In the genomic region with DNA sequence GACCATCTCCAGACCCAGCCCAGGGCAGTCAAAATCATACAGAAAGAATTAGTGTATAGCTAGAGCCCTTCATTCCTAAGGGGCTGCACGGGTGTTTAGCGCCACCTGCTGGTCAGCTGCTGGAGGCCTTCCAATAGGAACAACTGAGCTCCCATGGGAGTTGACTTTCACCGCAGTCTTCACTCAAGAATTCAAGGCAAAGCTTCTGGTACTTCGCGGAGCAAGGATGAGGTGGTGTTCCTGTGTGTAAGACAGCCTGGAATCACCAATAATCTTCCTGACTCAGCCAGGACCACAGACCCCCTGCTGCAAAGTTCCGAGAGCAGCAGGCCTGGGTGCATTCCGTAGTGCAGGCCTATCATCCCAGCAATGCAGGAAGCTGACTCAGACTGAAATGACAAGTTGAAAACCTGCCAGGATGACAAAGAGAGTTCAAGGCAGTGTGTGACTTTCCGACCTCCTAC, we compare ENCODE assay signal across 8 mouse cellular contexts. TPM values are rescaled to one million over a fixed set of nuclear protein-coding genes. Genes with fewer than 3 reads are reported as not detected.
DNase-seq lines count a peak whose midpoint lies in the region; ATAC-seq and TF ChIP-seq lines count a peak whose summit lies in the region.

No protein-coding gene starts in this region.

- TF ChIP-seq EP300 in stomach, postnatal 0 days (optimal IDR thresholded peaks at IDR 0.05): no peak

- H3K9ac ChIP-seq in heart, embryonic 13.5 days: peak overlapping the region; percentile 61
- H3K9ac ChIP-seq in liver, embryonic 13.5 days: no peak overlapping the region
- no peak overlapping the region for H3K9ac ChIP-seq in neural tube, embryonic 11.5 days (ENCODE audit: low read length)
- H3K9ac ChIP-seq in stomach, postnatal 0 days (ENCODE audit: low read length): no peak overlapping the region

- DNase-seq in CD4-positive helper T cell, adult 2 months (ENCODE audit: low read depth, low spot score): peak; percentile 76
- DNase-seq in brain, embryonic 14.5 days (ENCODE audit: low read depth): peak; percentile 90
- peak; percentile 94 for DNase-seq in kidney, postnatal 10 days
- peak; percentile 75 for DNase-seq in liver, embryonic 13.5 days
- DNase-seq in neural tube, embryonic 11.5 days (ENCODE audit: low spot score): peak; percentile 89
- DNase-seq in stomach, postnatal 0 days (ENCODE audit: low spot score): peak; percentile 91

- H3K36me3 ChIP-seq in heart, embryonic 13.5 days: no peaks in the 10 kb centered on the region
- H3K36me3 ChIP-seq in liver, embryonic 13.5 days: no peaks in the 10 kb centered on the region
- H3K36me3 ChIP-seq in neural tube, embryonic 11.5 days (ENCODE audit: control insufficient read depth, insufficient read depth, low read length): no peaks in the 10 kb centered on the region
- no peaks in the 10 kb centered on the region for H3K36me3 ChIP-seq in stomach, postnatal 0 days (ENCODE audit: control insufficient read depth, insufficient read depth, low read length)

- H3K4me1 ChIP-seq in heart, embryonic 13.5 days: peaks cover 45% of the 10 kb centered on the region
- peaks cover 66% of the 10 kb centered on the region for H3K4me1 ChIP-seq in liver, embryonic 13.5 days (replicated peaks)
- no peaks in the 10 kb centered on the region for H3K4me1 ChIP-seq in neural tube, embryonic 11.5 days (ENCODE audit: control insufficient read depth, insufficient read depth, low read length)
- no peaks in the 10 kb centered on the region for H3K4me1 ChIP-seq in stomach, postnatal 0 days (replicated peaks; ENCODE audit: control insufficient read depth, insufficient read depth)

- no peaks in the 10 kb centered on the region for H3K9me3 ChIP-seq in heart, embryonic 13.5 days
- H3K9me3 ChIP-seq in liver, embryonic 13.5 days (replicated peaks): no peaks in the 10 kb centered on the region
- H3K9me3 ChIP-seq in neural tube, embryonic 11.5 days (ENCODE audit: control insufficient read depth, low read length): no peaks in the 10 kb centered on the region
- no peaks in the 10 kb centered on the region for H3K9me3 ChIP-seq in stomach, postnatal 0 days (ENCODE audit: control insufficient read depth, low read length)

- 9% methylated on average over 8 of the region's 8 CpGs for WGBS in heart, embryonic 13.5 days
- 33% methylated on average over 8 of the region's 8 CpGs for WGBS in liver, embryonic 13.5 days (ENCODE audit: insufficient replicate concordance)
- 31% methylated on average over 8 of the region's 8 CpGs for WGBS in neural tube, embryonic 11.5 days
- 26% methylated on average over 8 of the region's 8 CpGs for WGBS in stomach, postnatal 0 days

- peak overlapping the region; percentile 23; the same call in 1 of the 2 replicates for H3K4me3 ChIP-seq in heart, embryonic 13.5 days
- no peak overlapping the region for H3K4me3 ChIP-seq in liver, embryonic 13.5 days (replicated peaks)
- no peak overlapping the region for H3K4me3 ChIP-seq in neural tube, embryonic 11.5 days (ENCODE audit: low read depth, low read length)
- no peak overlapping the region for H3K4me3 ChIP-seq in stomach, postnatal 0 days (ENCODE audit: low read depth, low read length)

- no peaks in the 10 kb centered on the region for H3K27me3 ChIP-seq in heart, embryonic 13.5 days (replicated peaks)
- H3K27me3 ChIP-seq in liver, embryonic 13.5 days: no peaks in the 10 kb centered on the region
- H3K27me3 ChIP-seq in neural tube, embryonic 11.5 days (ENCODE audit: control insufficient read depth, insufficient read depth, low read length): no peaks in the 10 kb centered on the region
- no peaks in the 10 kb centered on the region for H3K27me3 ChIP-seq in stomach, postnatal 0 days (ENCODE audit: control insufficient read depth, insufficient read depth, low read length)

- H3K27ac ChIP-seq in heart, embryonic 13.5 days (replicated peaks): peak overlapping the region; percentile 49; the same call in 1 of the 2 replicates
- no peak overlapping the region; the same call in 1 of the 2 replicates for H3K27ac ChIP-seq in liver, embryonic 13.5 days
- no peak overlapping the region for H3K27ac ChIP-seq in neural tube, embryonic 11.5 days (ENCODE audit: low read depth, low read length)
- H3K27ac ChIP-seq in stomach, postnatal 0 days (replicated peaks): 0 out of 2 replicates have a peak overlapping the region, but pooled peaks have one; percentile 4

- peak overlapping the region; percentile 54 for H3K4me2 ChIP-seq in heart, embryonic 13.5 days
- no peak overlapping the region for H3K4me2 ChIP-seq in liver, embryonic 13.5 days
- no peak overlapping the region for H3K4me2 ChIP-seq in neural tube, embryonic 11.5 days (ENCODE audit: low read depth)
- H3K4me2 ChIP-seq in stomach, postnatal 0 days (replicated peaks; ENCODE audit: low read depth): no peak overlapping the region

- peak; percentile 99 for TF ChIP-seq CTCF in brain, embryonic 14.5 days (IDR thresholded peaks at IDR 0.05; ENCODE audit: borderline replicate concordance, extremely low read depth, insufficient read depth, insufficient read length)
- peak; percentile 99 for TF ChIP-seq CTCF in stomach, postnatal 0 days (IDR thresholded peaks at IDR 0.05; ENCODE audit: low read depth)

- peak; percentile 69 for ATAC-seq in erythroid progenitor cell, adult 5-6 weeks (replicated peaks; ENCODE audit: low FRiP score, poor library complexity, severe bottlenecking)
- ATAC-seq in heart, embryonic 13.5 days (ENCODE audit: extremely low read depth, insufficient number of reproducible peaks, low FRiP score, low TSS enrichment): no peak
- ATAC-seq in liver, embryonic 13.5 days (ENCODE audit: low read depth): no peak
- 0 out of 2 replicates have a peak, but pooled peaks have one; percentile 51 for ATAC-seq in neural tube, embryonic 11.5 days (ENCODE audit: insufficient read depth, low FRiP score, low TSS enrichment)
- ATAC-seq in stomach, postnatal 0 days (ENCODE audit: low FRiP score, low TSS enrichment): peak; percentile 71

- no peak for TF ChIP-seq POLR2A in brain, embryonic 14.5 days (IDR thresholded peaks at IDR 0.05; ENCODE audit: borderline replicate concordance, extremely low read depth, insufficient read depth, insufficient read length, poor library complexity, severe bottlenecking)

RNA-seq across cellular contexts. Expression of a gene that starts 0.5 kb away (rescaled TPM):
- 436 and 488 TPM in 2 replicates for polyA plus RNA-seq in brain, embryonic 14.5 days (2012; rRNA removed)
- 338 and 340 TPM in 2 replicates for total RNA-seq in erythroid progenitor cell, adult 5-6 weeks (2015; ENCODE audit: low replicate concordance)
- 564 and 616 TPM in 2 replicates for total RNA-seq in erythroid progenitor cell, adult 5-6 weeks (2017; ENCODE audit: low replicate concordance)
- polyA plus RNA-seq in heart, embryonic 13.5 days (2015; fragmentation: Nextera tagmentation; extraction: Ambion mirVana): 698 and 779 TPM in 2 replicates
- 1,126 and 1,282 TPM in 2 replicates for polyA plus RNA-seq in liver, embryonic 13.5 days (2015; fragmentation: Nextera tagmentation; extraction: Ambion mirVana)
- 1,365 and 1,445 TPM in 2 replicates for polyA plus RNA-seq in neural tube, embryonic 11.5 days (2014; fragmentation: Nextera tagmentation; extraction: Ambion mirVana)
- polyA plus RNA-seq in stomach, postnatal 0 days (2015; fragmentation: Nextera tagmentation; extraction: Ambion mirVana): 286 and 326 TPM in 2 replicates

RNA-seq across cellular contexts. Expression of a gene that starts 20.6 kb away (rescaled TPM):
- polyA plus RNA-seq in brain, embryonic 14.5 days (2012; rRNA removed): not detected in 2 replicates
- total RNA-seq in erythroid progenitor cell, adult 5-6 weeks (2015; ENCODE audit: low replicate concordance): not detected in 2 replicates
- not detected in 2 replicates for total RNA-seq in erythroid progenitor cell, adult 5-6 weeks (2017; ENCODE audit: low replicate concordance)
- not detected in 2 replicates for polyA plus RNA-seq in heart, embryonic 13.5 days (2015; fragmentation: Nextera tagmentation; extraction: Ambion mirVana)
- not detected in 2 replicates for polyA plus RNA-seq in liver, embryonic 13.5 days (2015; fragmentation: Nextera tagmentation; extraction: Ambion mirVana)
- polyA plus RNA-seq in neural tube, embryonic 11.5 days (2014; fragmentation: Nextera tagmentation; extraction: Ambion mirVana): not detected in 2 replicates
- not detected in 2 replicates for polyA plus RNA-seq in stomach, postnatal 0 days (2015; fragmentation: Nextera tagmentation; extraction: Ambion mirVana)

RNA-seq across cellular contexts. Expression of a gene that starts 34.7 kb away (rescaled TPM):
- polyA plus RNA-seq in brain, embryonic 14.5 days (2012; rRNA removed): 28.6 and 31.2 TPM in 2 replicates
- total RNA-seq in erythroid progenitor cell, adult 5-6 weeks (2015; ENCODE audit: low replicate concordance): 32.3 and 35.3 TPM in 2 replicates
- 43.7 and 56.5 TPM in 2 replicates for total RNA-seq in erythroid progenitor cell, adult 5-6 weeks (2017; ENCODE audit: low replicate concordance)
- 14.3 and 14.5 TPM in 2 replicates for polyA plus RNA-seq in heart, embryonic 13.5 days (2015; fragmentation: Nextera tagmentation; extraction: Ambion mirVana)
- polyA plus RNA-seq in liver, embryonic 13.5 days (2015; fragmentation: Nextera tagmentation; extraction: Ambion mirVana): 9.4 and 10.6 TPM in 2 replicates
- polyA plus RNA-seq in neural tube, embryonic 11.5 days (2014; fragmentation: Nextera tagmentation; extraction: Ambion mirVana): 23.6 and 26.2 TPM in 2 replicates
- 12.8 and 14.0 TPM in 2 replicates for polyA plus RNA-seq in stomach, postnatal 0 days (2015; fragmentation: Nextera tagmentation; extraction: Ambion mirVana)

Comparison
In these comparisons a context has a peak if more than half of its experiments do, and no peak if none do; other contexts are left out.
1. ATAC-seq: peak in erythroid progenitor cell, adult 5-6 weeks (single experiment), neural tube, embryonic 11.5 days (single experiment) and stomach, postnatal 0 days (single experiment); none in heart, embryonic 13.5 days (single experiment) and liver, embryonic 13.5 days (single experiment).
2. H3K27ac ChIP-seq: peak in heart, embryonic 13.5 days (single experiment) and stomach, postnatal 0 days (single experiment); none in liver, embryonic 13.5 days (single experiment) and neural tube, embryonic 11.5 days (single experiment).
3. Peak in every context shown above with its lines, with median percentiles within 50 percentile points of each other: DNase-seq.